Mouse (Mus musculus) lung, adult 10 weeks (tissue): ENCODE data around the gene Meioc. TPM values are rescaled to one million over a fixed set of nuclear protein-coding genes. Genes with fewer than 3 reads are reported as not detected.

Source experiments
- polyA plus RNA-seq: library from polyadenylated mRNA; stranded (reverse); fragments of 350-450 nt; fragmentation: Illumina TruSeq; extraction: RNeasy Lipid Tissue Mini Kit (QIAGEN cat#74804); gene quantifications from one replicate; pipeline ENCODE4 v1.2.3, GENCODE M21; 2014; ENCODE audit warnings: low read depth, low replicate concordance; ENCODE audit not compliant: insufficient read depth

Meioc gene
- polyA plus RNA-seq: not detected

GRCm38 (mm10) chr11:102663416-102663815, at the start of gene Meioc:
Gene Meioc (plus strand): TSS chr11:102663716.

DNA sequence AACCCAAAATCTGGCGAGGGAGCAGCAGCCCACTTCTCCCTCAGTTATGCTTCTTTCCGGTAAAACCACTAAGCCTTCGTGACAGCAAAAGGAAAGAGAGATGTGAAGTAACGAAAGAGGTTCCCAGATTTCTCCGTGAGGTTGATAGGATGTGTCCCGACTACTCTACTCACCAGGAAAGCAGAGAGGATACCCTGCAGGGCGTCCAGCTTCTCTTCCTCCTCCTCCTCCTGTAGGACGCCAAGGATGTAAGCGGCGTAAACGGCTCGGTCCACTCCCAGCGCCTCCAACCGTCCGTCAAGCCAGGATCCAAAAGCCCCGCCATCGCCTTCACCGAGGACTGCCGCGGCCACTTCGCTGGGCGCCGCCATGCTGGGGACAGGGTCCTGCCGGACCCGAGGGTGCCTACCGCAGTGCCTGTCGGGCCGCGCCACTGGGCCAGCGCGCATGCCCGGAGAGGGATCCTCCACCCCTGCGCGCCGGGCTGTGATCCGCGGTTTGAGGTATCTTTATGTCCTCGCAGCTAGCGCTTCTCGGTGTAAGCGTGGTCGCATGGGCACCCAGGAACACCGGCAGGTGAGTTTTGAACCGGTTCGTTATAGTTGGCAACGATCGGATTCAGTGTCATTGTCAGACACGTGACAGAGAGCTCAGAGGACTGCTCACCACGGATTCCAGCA, 34.0 kb downstream of the Meioc start, which contains the start of gene Ccdc43:
Ccdc43 (minus strand) TSS at position 445 of the 680 bp plus-strand sequence.

Other genes starting within 250 kb of the Meioc start
- 134 TPM for gene Grn, start 233.4 kb upstream of the Meioc start, polyA plus RNA-seq
- 1.7 TPM for gene Fam171a2, start 216.0 kb upstream of the Meioc start, polyA plus RNA-seq
- gene Itga2b, start 193.6 kb upstream of the Meioc start, polyA plus RNA-seq: 6.9 TPM
- gene Gpatch8, start 107.3 kb upstream of the Meioc start, polyA plus RNA-seq: 5.2 TPM
- 9.5 TPM for gene Gm11627, start 84.3 kb upstream of the Meioc start, polyA plus RNA-seq
- 8.9 TPM for gene Fzd2, start 59.3 kb upstream of the Meioc start, polyA plus RNA-seq
- gene Ccdc43, start 34.1 kb downstream of the Meioc start, polyA plus RNA-seq: 14.4 TPM
- 0.74 TPM for gene Adam11, start 97.7 kb downstream of the Meioc start, polyA plus RNA-seq
- 14.6 TPM for gene Gjc1, start 156.0 kb downstream of the Meioc start, polyA plus RNA-seq
- 81.5 TPM for gene Higd1b, start 172.1 kb downstream of the Meioc start, polyA plus RNA-seq
- gene Eftud2, start 217.3 kb downstream of the Meioc start, polyA plus RNA-seq: 33.4 TPM
- gene Ccdc103, start 217.5 kb downstream of the Meioc start, polyA plus RNA-seq: 2.9 TPM
- gene Fam187a, start 221.5 kb downstream of the Meioc start, polyA plus RNA-seq: not detected
- gene Gfap, start 237.2 kb downstream of the Meioc start, polyA plus RNA-seq: 0.09 TPM